14 mouse cellular contexts compared by ENCODE assay signal in the genomic region with DNA sequence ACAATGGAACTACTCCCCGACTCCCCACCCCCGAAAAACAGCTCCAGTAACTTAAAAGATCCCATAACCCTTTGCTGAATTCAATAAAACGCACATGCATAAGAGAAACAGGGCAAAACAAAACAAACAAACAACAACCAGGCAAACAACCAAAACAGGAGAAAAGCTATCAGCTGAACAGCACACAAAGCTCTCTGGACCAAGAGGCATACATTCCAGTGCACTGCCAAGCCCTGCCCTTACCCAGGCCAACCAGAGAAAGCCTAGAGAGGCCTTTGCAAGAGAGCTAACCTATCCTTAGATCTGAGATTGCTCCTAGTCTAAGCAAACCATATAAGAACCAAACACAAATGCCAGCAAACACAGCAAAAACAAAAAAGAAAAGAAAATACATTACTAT.
"Had no signal": no experiment of that assay in that cellular context is flagged by ENCODE, and none has a peak within 500 bp of the region (broad histone marks: within the 10 kb centered on the region; RNA-seq: fewer than 3 reads in every experiment).

No protein-coding gene starts in this region.

- H3K36me3 ChIP-seq: midbrain, embryonic 10.5 days had no signal

- H3K4me3 ChIP-seq: layer of hippocampus, adult 2 months; limb, embryonic 15.5 days; liver, embryonic 12.5 days; midbrain, embryonic 10.5 days; myocyte; neural tube, embryonic 15.5 days had no signal

- H3K27ac ChIP-seq: layer of hippocampus, adult 2 months; limb, embryonic 15.5 days; liver, embryonic 12.5 days; midbrain, embryonic 10.5 days; neural tube, embryonic 15.5 days had no signal

- H3K27me3 ChIP-seq: limb, embryonic 15.5 days; liver, embryonic 12.5 days; neural tube, embryonic 15.5 days had no signal

- H3K4me2 ChIP-seq: limb, embryonic 15.5 days; liver, embryonic 12.5 days; lung, embryonic 14.5 days; neural tube, embryonic 15.5 days had no signal

- H3K4me1 ChIP-seq: liver, embryonic 12.5 days; midbrain, embryonic 10.5 days; neural tube, embryonic 15.5 days had no signal

- H3K9ac ChIP-seq: limb, embryonic 15.5 days; liver, embryonic 12.5 days; lung, embryonic 14.5 days; neural tube, embryonic 15.5 days had no signal

- ATAC-seq: liver, embryonic 12.5 days had no signal

- DNase-seq: kidney, postnatal 4 days; lung, embryonic 14.5 days; lung, postnatal 10 days; lung, postnatal 4 days; midbrain, embryonic 14.5 days; right cerebral cortex, adult 18-20 months; right cerebral cortex, postnatal 25 days; thymus, postnatal 36 days had no signal

- H3K9me3 ChIP-seq: limb, embryonic 15.5 days; liver, embryonic 12.5 days; midbrain, embryonic 10.5 days; neural tube, embryonic 15.5 days had no signal
